Mouse (Mus musculus) c-Kit-negative CD71-positive TER-119-positive erythroid progenitor cells, embryonic 14.5 days (primary cell): Measurements from ENCODE around the gene Bend7.

ENCODE experiments used
- DNase-seq: peaks from one replicate; pipeline ENCODE4 v3.0.0-alpha.2; 2013; ENCODE audit warnings: low read depth, low spot score

The Bend7 gene

DNA sequence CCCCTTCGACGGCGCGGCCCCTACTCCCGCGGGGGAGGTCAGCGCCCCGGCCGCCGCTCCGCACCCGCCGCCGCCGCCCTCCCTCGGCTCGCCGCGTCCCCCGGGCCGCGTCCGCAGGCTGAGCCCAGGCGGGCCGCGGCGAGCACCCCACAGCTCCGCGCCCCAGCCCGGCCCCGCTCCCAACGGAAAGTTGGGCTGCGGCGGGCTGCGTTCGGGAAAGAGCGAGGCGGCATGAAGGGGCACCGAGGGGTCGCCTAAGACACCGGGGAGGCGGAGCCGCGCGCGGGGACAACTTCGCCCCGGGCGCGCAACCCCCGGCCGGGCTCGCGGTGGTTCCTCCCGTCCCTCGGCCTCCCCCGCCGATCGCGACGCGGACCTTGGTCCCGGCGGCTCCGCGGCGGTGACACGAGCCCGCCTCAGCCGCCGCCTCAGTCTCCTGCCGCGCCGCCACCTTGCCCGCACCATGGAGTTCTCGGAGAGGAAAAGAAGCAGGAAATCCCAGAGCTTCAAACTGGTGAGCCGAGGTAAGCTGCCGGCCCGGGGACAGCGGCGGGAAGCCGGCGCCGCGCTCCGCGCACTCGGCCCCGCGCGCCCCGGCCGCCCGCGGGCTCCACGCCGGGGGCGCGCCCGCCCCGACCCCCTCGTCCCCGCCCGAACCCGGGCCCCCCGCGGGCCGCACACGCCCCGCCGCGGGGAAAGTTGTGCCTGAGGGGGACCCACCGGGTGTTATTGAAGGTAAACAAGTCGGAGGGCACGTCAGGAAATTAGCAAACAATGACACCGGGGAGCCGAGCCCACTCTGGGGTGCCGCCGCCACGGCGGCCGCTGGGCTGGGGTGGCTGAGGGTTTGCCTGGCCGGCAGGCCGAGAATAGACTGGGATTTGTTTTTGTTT is at the start of gene Bend7:
TSS of gene Bend7 (plus strand) at position 63 of the 893 bp plus-strand sequence.
- no peak for DNase-seq

DNA sequence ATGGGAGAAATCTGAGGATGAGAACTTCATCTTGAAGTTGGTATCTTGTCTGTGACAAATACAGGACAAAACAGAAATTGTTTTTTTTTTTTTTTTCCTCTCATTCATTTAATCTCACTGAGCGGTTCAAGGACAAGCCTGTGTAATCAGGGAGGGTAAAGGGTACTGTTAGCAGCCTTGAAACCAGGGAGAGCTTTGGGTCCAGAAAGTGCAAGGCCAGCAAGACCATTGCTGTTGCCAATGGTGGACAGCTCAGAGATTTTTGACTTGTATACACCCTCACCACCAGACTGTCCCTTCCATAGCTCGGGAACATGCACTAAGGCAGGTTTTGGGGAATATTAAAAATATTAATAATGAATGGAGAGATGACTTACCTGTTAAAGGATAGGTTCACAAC is 49.0 kb upstream of the Bend7 start:
- DNase-seq: no peak

DNA sequence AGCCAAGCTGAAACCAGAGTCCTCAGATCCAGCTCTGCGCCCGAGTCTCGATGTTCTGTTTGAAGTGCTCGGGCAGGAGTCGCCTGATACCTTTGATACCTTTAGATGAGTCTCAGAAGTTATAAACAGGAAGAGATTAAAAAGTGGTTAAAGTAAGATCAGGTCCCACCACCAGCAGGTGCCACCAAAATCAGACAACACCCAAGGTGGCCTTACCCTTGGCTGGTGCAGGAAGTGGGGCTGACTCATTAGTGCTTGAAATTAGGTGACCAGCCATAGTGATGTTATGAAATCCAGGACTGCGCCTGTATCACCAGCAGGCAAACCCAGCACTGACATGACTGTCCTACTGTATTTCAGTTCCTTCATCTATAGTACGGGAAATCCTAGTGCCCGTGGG is 47.9 kb upstream of the Bend7 start:
- DNase-seq: no peak

DNA sequence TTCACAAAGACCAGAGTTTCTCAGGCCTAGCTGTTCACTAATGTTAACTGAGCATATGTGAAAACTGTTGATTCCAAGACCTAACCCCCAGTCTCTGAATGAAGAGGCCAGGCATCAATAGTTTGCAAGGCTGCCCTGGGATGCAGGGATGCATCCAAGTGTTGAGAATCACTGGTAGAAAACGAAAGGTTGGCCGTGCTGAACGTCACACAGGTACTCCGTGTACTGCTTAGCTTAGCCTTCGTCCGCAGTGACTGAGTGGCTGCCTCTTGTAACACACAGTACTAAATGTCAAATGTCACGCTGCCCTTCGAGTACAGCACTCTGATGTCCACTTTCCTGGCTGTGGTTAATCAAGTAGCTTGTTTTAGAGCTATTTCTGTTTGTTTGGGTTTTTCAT is 46.0 kb upstream of the Bend7 start:
- no peak for DNase-seq

DNA sequence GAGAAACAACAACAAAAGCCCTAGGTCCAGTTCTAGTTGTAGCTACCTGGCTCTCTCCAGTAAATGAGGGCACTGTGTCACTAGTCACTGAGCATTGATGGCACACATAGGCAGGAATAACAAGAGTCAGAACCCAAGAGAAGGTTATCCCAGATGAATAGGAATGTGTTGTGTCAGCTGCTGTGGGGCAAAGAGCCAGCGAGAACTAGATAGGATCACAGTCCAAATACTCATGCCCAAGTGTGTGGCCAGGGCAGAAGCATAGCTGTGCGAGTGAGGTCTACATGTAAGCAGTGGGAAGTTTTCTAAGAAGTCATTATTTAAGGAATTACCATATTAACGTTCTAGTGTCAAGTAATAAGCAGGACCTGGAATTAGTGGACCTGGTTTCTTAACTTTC is 37.7 kb upstream of the Bend7 start:
- DNase-seq: no peak

DNA sequence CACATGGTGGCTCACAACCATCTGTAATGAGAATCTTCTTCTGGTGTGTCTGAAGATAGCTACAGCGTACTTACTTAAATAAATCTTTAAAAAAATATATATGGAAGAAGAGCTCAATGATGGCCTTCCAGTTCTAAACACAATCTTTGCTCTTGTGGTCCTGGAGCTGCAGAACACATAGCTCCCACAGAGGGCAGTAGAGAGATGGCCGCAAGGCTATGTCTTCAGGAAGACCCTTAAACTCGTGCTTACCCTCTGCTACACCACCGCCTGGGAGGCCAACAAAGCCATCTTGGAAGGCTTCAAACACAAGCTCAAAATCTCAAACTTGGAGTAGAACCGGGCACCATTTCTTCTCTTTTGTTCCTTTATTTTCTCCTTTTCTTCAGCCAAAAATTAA is 6.4 kb upstream of the Bend7 start:
- DNase-seq: no peak

DNA sequence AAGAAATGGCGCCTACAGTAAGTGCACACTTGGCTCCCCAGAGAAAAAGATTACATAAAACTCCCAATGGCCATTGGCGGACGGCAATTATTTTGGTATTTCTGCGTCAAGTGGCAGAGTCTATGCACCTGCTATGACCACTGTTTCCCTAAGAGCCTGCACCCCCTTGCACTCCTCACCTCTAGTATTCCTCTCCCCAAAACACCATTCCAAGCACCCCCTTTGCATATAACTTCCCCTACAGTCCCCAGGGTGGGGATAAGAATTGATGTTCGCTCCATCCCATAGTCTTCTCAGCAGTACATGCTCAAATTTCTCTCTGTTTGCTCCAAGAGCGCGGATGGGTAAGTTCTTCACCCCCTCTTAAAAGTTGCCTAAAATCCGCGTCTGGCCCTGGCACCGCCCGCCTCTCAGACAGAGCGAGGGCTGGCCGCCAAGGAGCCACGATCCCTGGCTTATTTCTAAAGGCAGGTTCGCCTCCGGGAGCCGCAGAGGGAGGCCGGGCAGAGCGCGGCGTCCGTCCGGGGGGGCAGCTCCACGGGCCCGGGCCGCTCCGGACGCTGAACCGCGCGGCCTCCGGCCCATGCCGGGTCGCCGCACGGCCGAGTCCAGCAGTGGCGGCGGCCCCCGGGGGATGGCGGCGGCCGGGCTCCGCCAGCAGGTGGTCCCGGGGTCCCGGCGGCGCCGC is 406 bp upstream of the Bend7 start:
- no peak for DNase-seq

DNA sequence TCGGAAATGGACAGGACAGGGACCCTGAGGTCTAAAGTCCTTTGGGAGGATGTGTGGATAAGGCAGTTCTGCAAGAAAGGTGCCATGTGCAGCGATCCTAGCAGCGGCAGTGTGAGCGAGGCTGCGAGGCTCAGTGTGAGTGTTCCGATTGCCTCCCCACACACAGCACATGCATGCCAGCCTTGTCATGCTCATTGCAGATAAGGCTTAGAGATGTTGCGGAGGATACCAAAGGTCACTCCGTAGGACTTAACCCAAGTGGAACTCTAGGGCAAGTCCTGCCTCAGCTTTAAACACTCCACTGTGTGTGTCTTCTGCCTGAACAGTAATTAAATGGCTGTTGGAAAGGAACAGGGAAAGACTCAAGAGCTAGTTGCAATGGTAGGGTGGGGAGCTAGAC is 5.5 kb downstream of the Bend7 start:
- DNase-seq: no peak

DNA sequence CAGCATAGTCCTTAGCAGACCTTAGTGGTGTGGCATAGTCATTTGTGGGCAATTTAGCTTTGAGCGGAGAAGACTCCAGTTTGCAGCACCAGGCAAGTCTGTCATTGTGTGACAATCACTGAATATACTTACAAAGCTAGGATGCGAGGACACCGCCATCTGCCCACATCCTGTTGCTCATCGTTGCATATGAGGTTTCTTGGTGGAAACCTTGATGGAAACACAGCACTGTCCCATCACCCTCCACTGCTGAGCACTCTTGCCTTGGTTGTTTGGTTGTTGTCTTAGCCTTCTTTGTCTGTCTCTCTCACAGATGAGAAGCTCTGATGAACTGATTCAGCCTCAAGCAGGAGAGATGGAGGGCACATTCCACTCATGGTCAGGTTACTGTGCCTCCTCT is 12.5 kb downstream of the Bend7 start:
- DNase-seq: no peak

DNA sequence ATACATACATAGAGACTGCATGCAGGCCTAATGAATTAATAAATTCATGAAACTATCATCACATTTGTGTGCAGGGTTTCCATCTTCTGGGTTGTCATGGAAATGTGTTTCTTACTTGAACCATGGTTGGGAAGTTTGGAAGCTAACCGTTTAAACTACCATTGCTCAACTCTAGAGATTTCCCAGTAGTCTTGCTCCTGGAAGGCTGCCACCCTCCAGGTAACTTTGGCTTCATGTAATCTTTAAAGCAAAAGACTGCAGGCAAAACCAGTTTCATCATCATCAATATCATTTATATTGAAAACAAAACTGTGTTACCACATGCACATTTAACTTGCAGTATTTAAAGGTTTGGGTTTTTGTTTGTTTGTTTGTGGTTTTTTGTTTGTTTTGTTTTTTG is 16.3 kb downstream of the Bend7 start:
- no peak for DNase-seq

DNA sequence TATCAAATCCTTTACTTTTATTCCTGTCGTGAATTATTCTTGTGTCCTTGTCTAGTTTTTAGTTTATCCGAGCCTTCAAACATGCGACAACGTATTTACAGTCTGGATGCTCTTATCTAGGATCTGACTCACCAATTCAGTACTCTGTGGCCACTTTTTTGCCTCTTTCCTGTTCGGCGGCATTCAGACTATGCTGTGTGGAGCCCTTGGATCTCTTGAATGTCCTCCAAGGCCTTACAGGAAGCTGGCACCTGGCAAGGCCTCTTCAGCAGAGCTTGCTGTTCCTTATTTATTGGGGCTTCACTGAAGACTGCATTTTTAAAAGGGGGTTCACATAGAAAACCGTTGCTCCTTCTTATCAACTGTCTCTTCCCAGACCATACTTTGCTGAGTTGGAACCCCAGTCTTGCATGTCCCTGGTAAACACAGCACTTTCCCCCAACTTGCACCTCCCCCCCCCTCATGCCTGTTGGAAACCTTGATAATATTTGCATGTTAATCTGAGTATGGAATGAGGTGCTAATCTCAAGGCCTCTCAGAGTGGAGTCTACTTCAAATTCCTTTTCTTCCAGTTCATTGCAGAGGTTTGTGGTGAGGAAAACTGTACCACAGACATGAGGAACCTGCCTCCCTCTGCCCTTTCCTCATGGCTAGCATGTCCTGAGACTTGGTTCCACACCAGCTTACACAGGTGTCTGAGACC is 18.6 kb downstream of the Bend7 start:
- no peak for DNase-seq

DNA sequence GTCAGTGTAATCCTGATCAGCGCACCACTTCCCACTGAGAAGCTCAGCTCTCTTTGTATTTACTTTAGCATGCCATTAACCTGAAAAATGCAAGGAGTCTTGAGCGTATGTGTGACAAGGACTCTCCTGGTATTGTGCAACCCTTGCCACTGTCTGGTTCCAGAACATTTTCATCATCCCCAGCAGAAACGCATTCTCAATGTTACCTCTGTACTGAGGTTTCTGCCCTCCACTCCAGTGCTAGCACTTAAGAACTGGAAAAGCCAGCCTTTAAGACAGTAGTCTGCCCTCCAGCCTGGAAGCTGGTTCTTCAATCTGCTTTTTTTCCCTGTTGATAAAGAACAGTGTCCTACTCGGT is 19.1 kb downstream of the Bend7 start:
- DNase-seq: no peak

DNA sequence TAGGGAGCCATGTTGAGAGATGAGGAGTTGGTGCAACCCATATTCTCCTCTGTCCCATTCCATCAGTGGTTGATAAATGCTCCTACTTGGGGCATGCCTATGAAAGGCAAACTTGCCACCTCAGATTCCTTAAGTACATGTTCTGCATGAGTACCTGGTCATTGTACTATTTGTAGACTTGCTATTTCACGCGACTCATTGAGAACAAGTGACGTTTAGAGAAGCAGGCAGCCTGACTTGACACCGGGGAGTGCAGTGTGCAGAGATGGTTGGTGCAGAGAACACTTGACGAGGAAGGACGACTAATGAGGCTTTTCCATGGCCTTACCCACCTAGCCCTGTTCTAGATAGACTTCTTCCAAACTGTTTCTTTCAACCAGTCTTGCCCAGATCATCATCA is 34.3 kb downstream of the Bend7 start:
- DNase-seq: no peak

DNA sequence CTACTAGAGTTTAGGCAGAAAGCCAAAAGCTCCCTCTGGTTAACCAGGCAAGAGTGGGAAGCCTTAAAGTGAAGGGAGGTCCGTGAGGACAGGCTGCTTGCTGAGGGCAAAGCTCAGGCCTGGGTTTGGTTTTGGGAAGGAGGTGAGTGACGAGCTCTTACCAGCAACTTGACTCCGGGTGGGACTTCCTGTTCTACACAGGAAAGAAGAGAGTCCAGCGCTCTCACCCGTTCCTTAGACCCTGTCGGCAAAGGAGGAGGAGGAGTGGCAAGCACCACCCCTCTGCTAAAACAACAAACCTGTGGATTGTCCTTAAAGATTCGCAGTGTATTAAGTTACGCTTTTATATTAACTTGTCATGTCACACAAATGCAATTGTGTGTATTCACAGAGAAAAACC is 38.1 kb downstream of the Bend7 start:
- no peak for DNase-seq

DNA sequence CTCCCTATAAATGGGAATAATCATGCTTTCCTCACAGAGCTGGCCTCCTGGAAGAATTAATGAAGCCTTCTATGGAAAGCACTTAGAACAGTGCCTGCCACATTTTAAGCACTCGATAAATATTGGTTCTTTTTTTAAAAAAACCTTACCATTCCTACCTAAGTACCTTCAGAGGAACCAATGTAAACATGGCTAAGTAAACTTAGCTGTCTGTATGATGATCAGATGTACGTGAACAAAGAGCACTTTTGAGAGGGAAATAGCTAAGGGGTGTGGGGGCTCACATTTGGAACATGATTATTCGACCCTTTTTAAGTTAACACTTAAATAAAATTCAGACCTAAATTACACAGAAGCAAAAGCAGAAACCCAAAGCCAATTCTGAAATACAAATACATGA is 39.6 kb downstream of the Bend7 start:
- DNase-seq: no peak

DNA sequence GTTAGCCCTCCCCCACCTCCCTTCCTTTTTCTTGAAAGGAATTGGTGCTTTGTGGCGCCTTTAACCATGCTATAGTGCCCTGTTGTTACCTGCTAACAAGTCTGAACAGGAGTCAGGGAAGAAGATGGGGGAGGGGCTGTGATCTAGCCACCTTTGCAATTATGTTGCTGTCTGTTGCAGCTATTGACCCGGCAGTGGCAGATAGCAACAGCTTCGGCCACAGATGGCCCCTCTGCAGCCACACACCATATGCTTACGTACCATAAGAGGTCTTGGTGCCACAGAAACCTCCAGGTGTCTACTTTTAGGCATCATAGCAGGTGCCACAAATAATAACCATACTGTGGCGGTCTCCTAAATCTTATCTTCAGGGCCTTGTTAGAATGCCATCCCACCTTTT is 43.1 kb downstream of the Bend7 start:
- no peak for DNase-seq

DNA sequence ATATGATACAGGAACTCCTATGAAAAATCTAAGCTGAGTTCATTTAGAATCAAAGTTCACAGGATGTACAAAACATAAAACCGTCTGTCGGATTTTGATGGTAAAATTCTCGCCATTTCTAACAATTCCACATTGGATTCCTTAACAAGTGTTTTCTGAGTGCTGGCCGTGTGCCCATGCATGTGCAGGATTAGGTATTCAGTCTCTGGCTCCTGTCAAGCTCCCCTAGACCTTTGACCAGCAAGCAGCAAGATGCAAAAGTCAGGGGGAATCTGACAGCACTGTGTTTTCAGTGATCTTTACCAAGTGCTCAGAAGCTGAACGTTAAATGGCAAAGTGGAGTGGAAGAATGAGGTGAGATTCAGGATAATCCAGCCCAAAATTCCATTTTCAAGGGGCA is 44.3 kb downstream of the Bend7 start:
- DNase-seq: no peak

DNA sequence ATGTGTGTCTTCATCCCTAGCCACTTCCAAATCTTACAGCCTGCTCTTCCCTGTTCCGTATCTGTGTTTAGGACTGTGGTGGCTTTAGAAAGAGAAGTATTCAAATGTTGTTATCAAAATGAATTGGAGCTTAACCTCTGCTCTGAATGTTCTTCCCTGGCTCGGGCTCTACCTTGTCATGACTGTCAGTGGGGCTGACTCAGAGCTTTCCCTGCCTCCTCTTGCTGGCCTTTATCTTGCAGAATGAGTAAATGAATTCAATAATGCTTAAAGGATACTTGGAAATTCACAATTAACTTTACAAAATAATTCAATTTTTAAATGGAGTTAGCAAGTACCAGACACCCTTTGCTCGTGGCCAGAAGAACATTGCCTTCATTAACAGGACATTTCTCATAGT is 46.4 kb downstream of the Bend7 start:
- DNase-seq: no peak

DNA sequence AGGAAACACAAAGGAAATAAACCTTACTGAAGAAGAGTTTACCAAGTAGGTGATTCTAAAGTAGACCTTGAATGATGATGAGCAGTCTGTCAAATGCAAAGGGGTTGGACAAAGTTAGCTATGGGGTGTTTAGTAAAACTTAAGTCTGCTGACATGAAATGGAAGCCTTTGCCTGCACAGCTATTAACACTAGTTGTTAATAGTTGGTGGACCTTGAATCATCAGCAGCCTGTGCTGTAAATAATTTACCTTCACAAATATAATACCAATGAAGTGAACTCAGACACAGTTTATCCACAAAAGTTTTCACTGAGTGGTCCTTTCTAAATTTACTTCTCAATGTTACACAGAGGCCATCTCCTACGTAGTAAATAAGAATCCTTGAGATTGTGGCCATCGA is 52.7 kb downstream of the Bend7 start:
- DNase-seq: no peak

DNA sequence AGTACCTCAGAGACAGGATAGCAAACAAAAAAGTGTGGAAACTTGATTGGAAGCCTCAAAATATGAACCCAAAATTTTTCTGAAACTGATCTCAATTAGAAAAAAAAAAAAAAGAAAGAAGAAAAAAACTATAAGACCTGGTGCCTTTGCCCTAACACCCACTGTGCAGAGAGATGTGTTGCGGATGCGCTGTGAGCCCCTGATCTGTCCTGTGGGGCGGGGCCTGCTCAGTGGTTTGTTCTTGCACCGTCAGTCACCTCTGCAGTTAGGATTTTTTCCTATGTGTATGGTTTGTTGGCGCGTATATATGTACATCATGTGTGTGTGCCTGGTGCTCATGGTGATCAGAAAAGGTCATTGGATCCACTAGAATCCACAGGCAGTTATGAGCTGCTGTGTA is 56.3 kb downstream of the Bend7 start:
- DNase-seq: no peak

DNA sequence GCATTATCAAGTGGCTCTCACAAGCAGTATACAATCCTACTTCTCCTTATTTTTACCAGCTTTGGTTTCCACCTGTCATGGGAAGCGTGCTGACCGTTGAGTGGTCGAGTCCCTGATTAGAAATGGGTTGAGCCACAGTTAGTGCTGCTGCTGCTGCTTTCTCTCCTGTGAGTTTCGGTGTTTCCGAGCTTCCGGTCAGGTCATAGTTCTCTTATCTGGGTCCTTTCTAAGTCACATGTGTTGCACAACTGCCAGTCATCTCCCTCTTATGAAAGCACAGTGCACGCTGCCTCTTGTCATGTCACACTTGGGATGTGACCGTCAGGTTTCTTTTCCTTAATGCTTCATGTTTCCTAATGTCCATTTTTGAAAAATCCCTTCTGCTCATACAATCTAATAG is 59.7 kb downstream of the Bend7 start:
- no peak for DNase-seq

DNA sequence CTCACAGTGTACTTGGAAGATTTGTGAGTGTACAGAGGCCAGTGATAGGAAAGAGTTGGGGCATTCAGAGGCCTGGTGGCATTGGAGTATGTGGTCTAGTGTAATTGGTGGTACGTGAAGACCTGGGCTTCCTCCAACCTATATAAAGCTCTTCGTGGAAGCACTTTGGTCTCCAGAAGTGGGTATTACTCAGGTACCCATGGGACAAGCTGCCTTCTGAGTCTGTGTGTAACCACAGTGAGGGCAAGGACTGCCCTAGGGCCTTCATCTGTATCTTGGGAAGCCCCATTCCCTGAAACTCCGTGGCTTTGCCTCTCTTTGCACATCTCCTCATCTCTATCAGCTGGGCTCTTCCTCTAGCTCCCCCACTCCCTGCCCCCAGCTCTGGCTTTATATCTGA is 64.0 kb downstream of the Bend7 start:
- no peak for DNase-seq

DNA sequence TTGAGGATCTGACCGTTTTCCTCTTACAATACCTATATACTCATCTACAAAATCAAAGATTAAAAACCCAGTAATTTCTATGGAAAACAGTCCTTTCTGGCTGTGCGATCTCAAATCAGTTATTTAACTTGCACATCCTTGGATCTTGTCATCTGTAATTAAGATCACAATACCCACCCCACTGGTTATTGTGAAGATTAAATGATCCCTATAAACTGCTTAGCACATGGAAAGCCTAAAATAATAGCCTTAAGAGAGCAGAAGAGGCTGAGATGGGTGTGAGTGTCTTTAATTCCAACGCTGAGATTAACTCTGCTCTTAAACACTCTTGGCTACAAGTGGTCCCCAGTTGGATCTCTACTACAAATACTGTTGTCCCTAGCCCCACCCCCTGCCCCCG is 64.8 kb downstream of the Bend7 start:
- no peak for DNase-seq
